Mouse (Mus musculus): ENCODE measurements around the gene Tnr.

DNA sequence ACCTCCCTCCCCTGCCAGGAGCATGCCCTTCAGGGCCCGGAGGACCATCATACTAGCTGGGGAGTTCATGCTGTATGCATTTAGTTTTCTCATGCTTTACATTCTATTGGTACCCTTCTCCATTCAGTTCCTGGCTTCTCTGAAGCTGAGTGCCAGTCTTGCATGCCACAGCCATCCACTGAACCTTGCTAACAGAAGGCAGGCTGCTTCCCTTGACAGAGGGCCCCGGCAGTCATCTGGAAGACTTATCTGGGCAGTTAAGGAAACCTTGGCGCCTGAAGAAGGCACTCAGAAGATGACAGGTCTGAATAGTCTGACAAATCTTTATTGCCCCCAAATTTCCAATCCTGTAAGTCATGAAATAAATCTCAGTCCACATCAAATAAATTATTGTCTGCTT is 131.7 kb downstream of the Tnr start:
- TF ChIP-seq GABPA (IDR thresholded peaks at IDR 0.05; ENCODE audit: low read depth, low read length) (no peak), POLR2A (IDR thresholded peaks at IDR 0.05; ENCODE audit: control insufficient read depth in 1 of 2, insufficient read depth in 1 of 2, low read depth in 1 of 2, low read length in 2 of 2, poor library complexity in 1 of 2) (no peak), CHD2 (IDR thresholded peaks at IDR 0.05; ENCODE audit: low read length) (no peak), SIN3A (IDR thresholded peaks at IDR 0.05; ENCODE audit: low read length) (no peak), TBP (IDR thresholded peaks at IDR 0.05; ENCODE audit: low read depth, low read length) (no peak), CTCF (IDR thresholded peaks at IDR 0.05 in 2 of 3, conservative IDR thresholded peaks at IDR 0.05 in 1 of 3; ENCODE audit: control insufficient read depth in 1 of 3, insufficient read depth in 1 of 3, low read depth in 2 of 3, low read length in 3 of 3, poor library complexity in 1 of 3, severe bottlenecking in 1 of 3) (no peak), POLR2AphosphoS2 (IDR thresholded peaks at IDR 0.05; ENCODE audit: low read length) (no peak), EP300 (IDR thresholded peaks at IDR 0.05; ENCODE audit: low read depth in 1 of 2, low read length in 2 of 2) (no peak)
